Mouse (Mus musculus) G1E (cell line): ENCODE data around the gene Itpk1. TPM values are rescaled to one million over a fixed set of nuclear protein-coding genes. Genes with fewer than 3 reads are reported as not detected.

Source experiments
- ATAC-seq: 2 replicates; pipeline ENCODE4 v1.8.0; 2016; ENCODE audit warnings: mild to moderate bottlenecking; ENCODE audit not compliant: insufficient number of reproducible peaks, poor library complexity, low FRiP score, severe bottlenecking; ENCODE audit errors: extremely low read depth
- DNase-seq: peaks from one replicate; pipeline ENCODE4 v3.0.0; 2012; ENCODE audit warnings: low spot score
- H3K27me3 ChIP-seq: 2 replicates; pipeline ENCODE4 v1.6.1; 2012; ENCODE audit warnings: mild to moderate bottlenecking, low read length, inconsistent platforms; ENCODE audit not compliant: insufficient read depth
- H3K36me3 ChIP-seq: replicated peaks from 2 replicates; pipeline ENCODE3; 2012; ENCODE audit warnings: mild to moderate bottlenecking, inconsistent platforms
- H3K4me1 ChIP-seq: 2 replicates; pipeline ENCODE4 v1.6.1; 2012; ENCODE audit warnings: low read depth, low read length, inconsistent platforms, mixed read lengths; ENCODE audit not compliant: insufficient read depth
- H3K4me3 ChIP-seq: 2 replicates; pipeline ENCODE4 v1.5.1; 2012; ENCODE audit warnings: low read depth, mild to moderate bottlenecking, inconsistent platforms, low read length, moderate library complexity, mixed read lengths
- H3K9me3 ChIP-seq: replicated peaks from 2 replicates; pipeline ENCODE4 v1.6.1; 2012; ENCODE audit warnings: inconsistent platforms
- CTCF ChIP-seq: IDR thresholded peaks from 2 replicates; pipeline ENCODE4 v1.5.1; 2012; ENCODE audit warnings: low read depth, low read length, inconsistent platforms, mixed read lengths
- GATA1 ChIP-seq: IDR thresholded peaks from 2 replicates; pipeline ENCODE4 v1.6.1; 2012; ENCODE audit warnings: borderline replicate concordance, low read length, inconsistent platforms, mixed read lengths
- GATA2 ChIP-seq: IDR thresholded peaks from 2 replicates; pipeline ENCODE4 v1.6.1; 2012; ENCODE audit warnings: low read depth, low read length, inconsistent platforms, borderline replicate concordance
- POLR2AphosphoS5 ChIP-seq: IDR thresholded peaks from 2 replicates; pipeline ENCODE4 v1.6.1; 2012; ENCODE audit warnings: low read depth, low read length, inconsistent platforms; ENCODE audit not compliant: insufficient replicate concordance
- TAL1 ChIP-seq: conservative IDR thresholded peaks from 2 replicates; pipeline ENCODE4 v1.6.1; 2012; ENCODE audit warnings: low read depth, low read length, inconsistent platforms, mixed read lengths
- polyA plus RNA-seq: library from polyadenylated mRNA; stranded (reverse); fragments of >175 nt; gene quantifications from 2 replicates; pipeline ENCODE4 v1.2.3, GENCODE M21; 2012
- total RNA-seq, 2 experiments: library from RNA; stranded (forward) in 1 of 2; stranded (reverse) in 1 of 2; fragments of 200-1000 nt in 1 of 2; fragments of >200 nt in 1 of 2; fragmentation: Nextera tagmentation in 1 of 2; gene quantifications; 2 replicates each; pipeline ENCODE4 v1.2.3; 2014 to 2017

Itpk1 gene
- total and polyA plus RNA-seq, 3 experiments: 2.5 to 6.4 (median 2.7) TPM

DNA sequence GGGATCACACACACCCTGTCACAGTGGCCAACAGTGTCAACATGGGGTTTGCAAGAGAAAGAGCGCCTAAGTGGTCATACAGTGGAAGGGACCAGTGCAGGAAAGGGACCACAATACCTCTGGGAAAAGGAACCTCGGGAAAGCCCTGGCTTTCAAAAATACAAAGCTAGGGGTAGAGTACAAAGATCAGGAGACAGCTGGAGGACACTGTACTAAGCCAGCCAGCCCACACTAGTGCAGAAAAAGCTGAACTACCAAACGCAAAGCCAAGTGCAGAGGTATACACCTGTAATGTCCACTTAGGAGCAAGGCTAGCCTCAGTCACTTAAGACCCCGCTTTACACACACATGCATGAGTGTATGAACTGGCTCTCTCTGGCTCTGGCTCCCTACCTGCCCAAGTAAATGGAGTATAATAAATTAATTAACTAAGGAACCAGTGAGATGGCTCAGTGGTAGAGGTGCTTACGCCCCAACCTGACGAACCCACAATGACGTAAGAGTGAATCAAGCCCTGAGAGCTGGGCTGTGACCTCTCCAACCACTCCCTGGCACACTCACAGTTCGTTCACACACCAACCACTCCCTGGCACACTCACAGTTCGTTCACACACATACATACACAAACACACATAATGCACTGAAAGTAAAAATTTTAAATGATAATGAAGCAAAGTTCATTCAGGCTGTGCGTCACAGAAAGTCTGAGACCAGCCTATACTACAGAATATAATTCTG, 39.1 kb downstream of the Itpk1 start:
- DNase-seq: no peak
- Histone ChIP-seq H3K27me3 (no peaks in the 10 kb centered on the region), H3K36me3 (peaks cover 5% of the 10 kb centered on the region), H3K4me3 (no peak overlapping the region), H3K4me1 (no peaks in the 10 kb centered on the region), H3K9me3 (peaks cover 19% of the 10 kb centered on the region)
- TF ChIP-seq GATA2: no peak
- TF ChIP-seq POLR2AphosphoS5: no peak
- no peak for TF ChIP-seq TAL1
- no peak for TF ChIP-seq CTCF
- no peak for TF ChIP-seq GATA1
- no peak for ATAC-seq

DNA sequence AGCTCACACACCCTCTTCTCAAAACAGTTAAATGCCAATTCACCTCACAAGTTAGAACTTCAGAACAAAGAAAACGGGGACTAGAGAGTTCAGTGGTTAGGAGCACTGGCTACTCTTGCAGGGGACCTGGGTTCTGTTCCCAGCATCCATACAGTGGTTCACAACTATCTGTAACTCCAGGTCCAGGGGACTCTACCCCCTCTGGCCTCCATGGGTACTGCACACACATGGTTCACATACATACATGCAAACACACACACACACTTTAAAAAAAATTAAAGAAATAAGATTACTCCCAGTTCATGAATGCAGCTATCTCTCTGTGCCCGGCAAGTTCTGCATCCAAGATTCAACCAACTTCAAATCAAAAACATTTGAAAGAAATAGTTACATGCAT, 40.7 kb downstream of the Itpk1 start:
- Histone ChIP-seq H3K27me3 (no peaks in the 10 kb centered on the region), H3K36me3 (peaks cover 5% of the 10 kb centered on the region), H3K4me3 (no peak overlapping the region), H3K4me1 (no peaks in the 10 kb centered on the region), H3K9me3 (peaks cover 21% of the 10 kb centered on the region)
- DNase-seq (no peak), ATAC-seq (no peak)
- TF ChIP-seq POLR2AphosphoS5: no peak

DNA sequence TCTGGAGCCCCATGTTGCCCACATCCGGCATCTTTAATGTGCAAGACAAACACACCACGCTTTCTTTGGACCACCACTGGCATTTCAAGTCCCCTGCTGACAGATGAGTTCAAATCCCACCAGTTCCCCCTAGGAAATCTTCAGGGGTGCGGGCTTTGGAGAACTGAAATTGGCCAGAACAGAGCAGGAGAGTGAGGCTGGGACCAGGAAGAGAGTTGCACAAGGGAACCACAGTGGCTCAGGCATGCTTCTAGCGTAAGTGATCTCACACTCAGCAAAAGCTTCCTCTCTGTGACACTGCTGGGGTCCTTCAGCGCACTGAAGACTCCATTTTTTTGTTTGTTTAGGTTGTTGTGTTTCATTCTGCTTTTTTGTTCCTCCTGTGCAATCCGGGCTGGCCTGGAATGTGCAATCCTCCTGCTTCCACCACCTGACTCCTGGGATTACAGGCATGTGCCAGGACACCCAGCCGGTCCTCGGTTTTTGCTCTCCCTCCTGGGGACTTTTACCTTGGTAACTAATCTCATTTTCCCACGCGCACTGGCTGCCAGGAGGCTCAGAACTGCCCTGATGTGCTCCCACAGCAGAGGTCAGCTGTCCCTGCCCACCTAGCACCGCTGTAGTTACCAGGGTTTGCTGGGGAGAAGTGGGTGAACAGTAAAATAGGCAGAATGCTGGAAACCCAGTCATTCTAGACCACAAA, 41.2 kb downstream of the Itpk1 start:
- peaks cover 5% of the 10 kb centered on the region for H3K36me3 ChIP-seq
- no peak overlapping the region for H3K4me3 ChIP-seq
- H3K9me3 ChIP-seq: peaks cover 21% of the 10 kb centered on the region
- H3K27me3 ChIP-seq: no peaks in the 10 kb centered on the region
- ATAC-seq (no peak), DNase-seq (no peak)
- TF ChIP-seq GATA2: no peak
- no peak for TF ChIP-seq TAL1
- no peak for TF ChIP-seq GATA1
- no peak for TF ChIP-seq CTCF
- no peak for TF ChIP-seq POLR2AphosphoS5
- no peaks in the 10 kb centered on the region for H3K4me1 ChIP-seq

DNA sequence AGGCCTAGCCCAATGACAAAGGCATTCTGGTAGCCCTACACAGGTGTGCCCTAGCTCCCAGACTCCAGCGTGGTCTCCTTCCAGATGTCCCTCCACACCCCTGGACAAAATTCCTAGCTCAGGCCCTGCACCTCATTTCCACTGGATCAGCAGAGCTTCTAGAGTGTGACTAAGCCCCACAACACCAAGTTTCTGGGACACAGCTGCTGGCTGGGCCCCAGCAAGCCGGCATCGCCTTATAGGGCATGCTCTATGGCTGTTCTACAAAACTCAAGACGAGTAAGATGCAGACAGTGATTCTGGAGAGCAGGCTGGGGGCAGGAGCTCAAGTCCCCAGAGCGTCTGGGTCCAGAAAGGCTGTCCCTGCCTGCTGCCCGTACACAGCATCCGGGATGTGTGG, 43.0 kb downstream of the Itpk1 start:
- Histone ChIP-seq H3K36me3 (no peaks in the 10 kb centered on the region), H3K4me1 (no peaks in the 10 kb centered on the region)
- TF ChIP-seq POLR2AphosphoS5 (no peak), GATA2 (no peak), TAL1 (no peak), CTCF (no peak), GATA1 (no peak)

DNA sequence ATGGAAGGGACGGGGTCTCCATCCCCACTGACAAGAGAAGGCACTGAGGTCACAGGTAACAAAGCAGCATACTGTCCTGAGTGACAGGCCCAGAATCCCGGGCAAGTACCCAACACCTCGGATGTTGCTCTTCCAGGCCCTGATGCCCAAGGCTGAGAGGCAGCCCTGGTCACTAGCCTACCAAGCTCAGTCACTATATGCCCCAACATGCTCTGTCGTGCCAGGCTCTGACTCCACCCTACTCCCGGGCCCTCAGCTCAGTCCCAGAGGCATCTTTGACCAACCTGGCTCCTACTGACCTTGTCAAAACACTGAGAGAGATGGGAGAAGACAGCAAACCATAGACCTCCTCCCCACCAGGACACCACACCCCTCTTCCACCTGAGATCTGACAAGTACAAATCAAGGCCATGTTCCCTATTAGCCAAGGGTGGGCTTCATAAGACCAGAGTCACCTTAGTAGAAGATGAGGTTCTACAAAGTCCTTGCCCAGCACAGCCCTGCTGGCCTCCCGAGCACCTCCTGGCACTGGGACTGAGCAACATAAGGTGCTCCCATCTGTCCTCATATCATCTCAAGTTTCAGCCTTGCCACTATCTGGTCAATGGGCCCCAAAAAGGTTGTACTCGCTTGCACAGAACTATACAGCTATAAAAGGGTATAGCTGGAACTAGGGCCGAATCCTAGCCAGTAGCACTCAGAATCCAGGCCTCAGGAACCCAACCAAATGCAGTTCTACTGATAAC, 43.7 kb downstream of the Itpk1 start:
- H3K4me3 ChIP-seq: no peak overlapping the region
- ATAC-seq (no peak), DNase-seq (no peak)
- H3K27me3 ChIP-seq: no peaks in the 10 kb centered on the region
- no peak for TF ChIP-seq GATA2
- no peak for TF ChIP-seq GATA1
- H3K4me1 ChIP-seq: no peaks in the 10 kb centered on the region
- H3K36me3 ChIP-seq: no peaks in the 10 kb centered on the region
- peaks cover 25% of the 10 kb centered on the region for H3K9me3 ChIP-seq

More for the DNA sequence above, 43.0 kb downstream of the Itpk1 start:
- no peak for ATAC-seq
- H3K9me3 ChIP-seq: peaks cover 25% of the 10 kb centered on the region
- no peaks in the 10 kb centered on the region for H3K27me3 ChIP-seq
- no peak for DNase-seq
- H3K4me3 ChIP-seq: no peak overlapping the region

DNA sequence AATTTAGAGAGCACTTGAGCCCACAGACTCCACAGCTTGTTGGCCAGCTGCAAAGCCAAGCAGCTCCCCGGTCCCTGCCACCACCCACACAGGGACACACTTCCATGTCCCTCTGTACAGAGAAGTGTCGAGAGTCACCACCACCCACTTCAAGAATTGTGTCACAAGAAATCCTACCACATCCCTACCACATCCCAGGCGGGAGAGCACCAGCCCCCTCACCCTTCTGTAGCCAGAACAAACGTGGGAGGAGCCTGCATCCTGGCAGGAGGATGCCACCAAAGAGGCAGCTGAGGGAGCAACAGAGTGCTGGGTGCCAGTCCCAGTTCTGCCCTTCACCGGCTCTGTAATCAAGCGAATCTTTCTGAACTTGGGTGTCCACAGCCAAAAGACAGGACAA, 51.7 kb downstream of the Itpk1 start:
- no peaks in the 10 kb centered on the region for H3K36me3 ChIP-seq
- H3K4me1 ChIP-seq: peaks cover 3% of the 10 kb centered on the region; the same call in 1 of the 2 replicates
- DNase-seq (no peak), ATAC-seq (no peak)
- H3K27me3 ChIP-seq: no peaks in the 10 kb centered on the region; the same call in 1 of the 2 replicates
- peaks cover under 1% of the 10 kb centered on the region; the same call in 1 of the 2 replicates for H3K9me3 ChIP-seq
- TF ChIP-seq GATA1 (no peak), POLR2AphosphoS5 (no peak), GATA2 (no peak), CTCF (no peak), TAL1 (no peak)
- no peak overlapping the region for H3K4me3 ChIP-seq
